Mouse (Mus musculus): ENCODE measurements around the gene Klkb1. TPM values are rescaled to one million over a fixed set of nuclear protein-coding genes. Genes with fewer than 3 reads are reported as not detected.

Klkb1 gene
- polyA plus RNA-seq, 1 experiment = not detected

- TF ChIP-seq USF1 (IDR thresholded peaks at IDR 0.05; ENCODE audit: low read depth) = no peak
- no peak for TF ChIP-seq FOSL1 (IDR thresholded peaks at IDR 0.05; ENCODE audit: insufficient read depth, low read length, poor library complexity, severe bottlenecking)
- no peak for TF ChIP-seq MYOD1 (IDR thresholded peaks at IDR 0.05; ENCODE audit: control insufficient read depth, insufficient read length, low read depth)
- TF ChIP-seq MAX (IDR thresholded peaks at IDR 0.05) = no peak
- no peak for TF ChIP-seq CTCF (IDR thresholded peaks at IDR 0.05; ENCODE audit: control insufficient read depth, insufficient read depth, insufficient read length)
- no peak for TF ChIP-seq MYOG (IDR thresholded peaks at IDR 0.05; ENCODE audit: control insufficient read depth, extremely low read depth, insufficient read length)
- no peak for TF ChIP-seq CEBPB (IDR thresholded peaks at IDR 0.05; ENCODE audit: low read depth)
Observed at GRCm38 (mm10) chr8:45246307-45246706, 48.4 kb downstream of the Klkb1 start.

GRCm38 (mm10) chr8:45239363-45239762, 55.3 kb downstream of the Klkb1 start:
- no peak overlapping the region for H3ac ChIP-seq (ENCODE audit: control insufficient read depth, insufficient read length, low read depth)
- H3K79me2 ChIP-seq (ENCODE audit: control insufficient read depth, insufficient read depth) = no peaks in the 10 kb centered on the region
- no peak overlapping the region for H3K4me3 ChIP-seq (ENCODE audit: insufficient read depth, poor library complexity, severe bottlenecking)
- no peaks in the 10 kb centered on the region for H3K27me3 ChIP-seq (ENCODE audit: control insufficient read depth, insufficient read depth, insufficient read length)
- TF ChIP-seq MAX (IDR thresholded peaks at IDR 0.05) (no peak), MYOD1 (IDR thresholded peaks at IDR 0.05; ENCODE audit: control insufficient read depth, insufficient read length, low read depth) (no peak), CEBPB (IDR thresholded peaks at IDR 0.05; ENCODE audit: low read depth) (no peak)
- H3K79me3 ChIP-seq (ENCODE audit: low read depth) = no peaks in the 10 kb centered on the region
- no peaks in the 10 kb centered on the region for H3K36me3 ChIP-seq (ENCODE audit: control insufficient read depth, insufficient read depth)

More at GRCm38 (mm10) chr8:45246307-45246706, 48.4 kb downstream of the Klkb1 start:
- H3K36me3 ChIP-seq (ENCODE audit: control insufficient read depth, insufficient read depth) = no peaks in the 10 kb centered on the region
- H3K4me3 ChIP-seq (ENCODE audit: insufficient read depth, poor library complexity, severe bottlenecking) = no peak overlapping the region
- H3ac ChIP-seq (ENCODE audit: control insufficient read depth, insufficient read length, low read depth) = no peak overlapping the region
- H3K79me3 ChIP-seq (ENCODE audit: low read depth) = no peaks in the 10 kb centered on the region
- H3K27me3 ChIP-seq (ENCODE audit: control insufficient read depth, insufficient read depth, insufficient read length) = peaks cover 3% of the 10 kb centered on the region
- no peaks in the 10 kb centered on the region for H3K79me2 ChIP-seq (ENCODE audit: control insufficient read depth, insufficient read depth)

DNA sequence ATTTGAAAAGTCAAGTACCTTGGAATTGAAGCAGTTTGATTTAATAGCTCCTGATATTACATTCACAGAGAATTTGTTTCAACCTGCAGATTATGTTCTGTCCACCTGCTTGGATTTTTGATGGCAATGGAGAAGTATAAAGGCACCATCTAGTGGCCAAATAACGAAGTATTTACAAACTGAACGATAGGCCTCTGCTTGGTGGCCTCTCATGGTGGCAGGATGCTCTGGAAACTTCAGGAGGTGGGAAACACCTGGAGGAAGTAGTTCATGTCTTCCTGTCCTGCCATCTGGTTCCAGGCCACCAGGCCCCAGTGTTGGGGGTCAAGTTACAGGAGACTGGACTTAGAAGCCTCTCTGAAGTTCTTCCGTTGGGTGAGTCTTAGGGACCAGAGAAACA, 56.4 kb downstream of the Klkb1 start:
- Histone ChIP-seq H3K36me3 (ENCODE audit: control insufficient read depth, insufficient read depth) (no peaks in the 10 kb centered on the region), H3K79me2 (ENCODE audit: control insufficient read depth, insufficient read depth) (no peaks in the 10 kb centered on the region), H3K79me3 (ENCODE audit: low read depth) (no peaks in the 10 kb centered on the region), H3K27me3 (ENCODE audit: control insufficient read depth, insufficient read depth, insufficient read length) (no peaks in the 10 kb centered on the region), H3ac (ENCODE audit: control insufficient read depth, insufficient read length, low read depth) (no peak overlapping the region), H3K4me3 (ENCODE audit: insufficient read depth, poor library complexity, severe bottlenecking) (no peak overlapping the region)
- TF ChIP-seq CTCF (IDR thresholded peaks at IDR 0.05; ENCODE audit: control insufficient read depth, insufficient read depth, insufficient read length) = peak; percentile 30
- no peak for TF ChIP-seq MYOD1 (IDR thresholded peaks at IDR 0.05; ENCODE audit: control insufficient read depth, insufficient read length, low read depth)

- no peaks in the 10 kb centered on the region for H3K27me3 ChIP-seq (ENCODE audit: control insufficient read depth, insufficient read depth, insufficient read length)
- H3K79me2 ChIP-seq (ENCODE audit: control insufficient read depth, insufficient read depth) = no peaks in the 10 kb centered on the region
- no peaks in the 10 kb centered on the region for H3K36me3 ChIP-seq (ENCODE audit: control insufficient read depth, insufficient read depth)
- H3K79me3 ChIP-seq (ENCODE audit: low read depth) = no peaks in the 10 kb centered on the region
- no peak for TF ChIP-seq MYOD1 (IDR thresholded peaks at IDR 0.05; ENCODE audit: control insufficient read depth, insufficient read length, low read depth)
- no peak for TF ChIP-seq MAX (IDR thresholded peaks at IDR 0.05)
- TF ChIP-seq CTCF (IDR thresholded peaks at IDR 0.05; ENCODE audit: control insufficient read depth, insufficient read depth, insufficient read length) = no peak
- no peak for TF ChIP-seq MYOG (IDR thresholded peaks at IDR 0.05; ENCODE audit: control insufficient read depth, extremely low read depth, insufficient read length)
- no peak for TF ChIP-seq USF1 (IDR thresholded peaks at IDR 0.05; ENCODE audit: low read depth)
- TF ChIP-seq FOSL1 (IDR thresholded peaks at IDR 0.05; ENCODE audit: insufficient read depth, low read length, poor library complexity, severe bottlenecking) = no peak
- no peak for TF ChIP-seq CEBPB (IDR thresholded peaks at IDR 0.05; ENCODE audit: low read depth)
- H3ac ChIP-seq (ENCODE audit: control insufficient read depth, insufficient read length, low read depth) = no peak overlapping the region
- H3K4me3 ChIP-seq (ENCODE audit: insufficient read depth, poor library complexity, severe bottlenecking) = no peak overlapping the region
Observed at GRCm38 (mm10) chr8:45236164-45236912, 58.3 kb downstream of the Klkb1 start.

DNA sequence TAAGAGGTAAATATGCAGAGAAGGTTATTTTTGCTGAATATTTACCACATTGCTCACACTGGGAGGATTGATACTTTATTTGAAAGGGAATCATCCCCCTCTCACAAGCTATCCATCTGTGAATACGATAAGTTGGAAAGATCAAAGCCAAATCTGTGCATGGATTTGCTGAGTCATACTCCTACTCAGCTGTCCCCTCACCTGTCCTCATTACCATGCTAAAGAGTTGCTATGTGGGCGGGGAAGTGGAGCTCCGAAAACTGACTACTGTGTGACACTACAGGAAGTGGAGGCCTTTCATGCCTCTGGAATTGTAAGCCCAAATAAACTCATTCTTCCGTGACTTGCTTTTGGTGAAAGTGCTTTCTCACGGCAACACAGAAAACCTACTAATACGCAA, 59.4 kb downstream of the Klkb1 start:
- no peaks in the 10 kb centered on the region for H3K79me3 ChIP-seq (ENCODE audit: low read depth)
- no peaks in the 10 kb centered on the region for H3K27me3 ChIP-seq (ENCODE audit: control insufficient read depth, insufficient read depth, insufficient read length)
- H3K4me3 ChIP-seq (ENCODE audit: insufficient read depth, poor library complexity, severe bottlenecking) = no peak overlapping the region
- H3K36me3 ChIP-seq (ENCODE audit: control insufficient read depth, insufficient read depth) = no peaks in the 10 kb centered on the region
- H3ac ChIP-seq (ENCODE audit: control insufficient read depth, insufficient read length, low read depth) = no peak overlapping the region
- no peaks in the 10 kb centered on the region for H3K79me2 ChIP-seq (ENCODE audit: control insufficient read depth, insufficient read depth)
- TF ChIP-seq CTCF (IDR thresholded peaks at IDR 0.05; ENCODE audit: control insufficient read depth, insufficient read depth, insufficient read length) = no peak

GRCm38 (mm10) chr8:45233256-45233655, 61.4 kb downstream of the Klkb1 start:
- TF ChIP-seq CEBPB (IDR thresholded peaks at IDR 0.05; ENCODE audit: low read depth) (no peak), USF1 (IDR thresholded peaks at IDR 0.05; ENCODE audit: low read depth) (no peak), MYOD1 (IDR thresholded peaks at IDR 0.05; ENCODE audit: control insufficient read depth, insufficient read length, low read depth) (no peak), FOSL1 (IDR thresholded peaks at IDR 0.05; ENCODE audit: insufficient read depth, low read length, poor library complexity, severe bottlenecking) (no peak), MAX (IDR thresholded peaks at IDR 0.05) (no peak), MYOG (IDR thresholded peaks at IDR 0.05; ENCODE audit: control insufficient read depth, extremely low read depth, insufficient read length) (no peak), CTCF (IDR thresholded peaks at IDR 0.05; ENCODE audit: control insufficient read depth, insufficient read depth, insufficient read length) (no peak)
- H3K27me3 ChIP-seq (ENCODE audit: control insufficient read depth, insufficient read depth, insufficient read length) = no peaks in the 10 kb centered on the region
- no peaks in the 10 kb centered on the region for H3K36me3 ChIP-seq (ENCODE audit: control insufficient read depth, insufficient read depth)
- H3K4me3 ChIP-seq (ENCODE audit: insufficient read depth, poor library complexity, severe bottlenecking) = no peak overlapping the region
- H3ac ChIP-seq (ENCODE audit: control insufficient read depth, insufficient read length, low read depth) = no peak overlapping the region
- H3K79me3 ChIP-seq (ENCODE audit: low read depth) = no peaks in the 10 kb centered on the region
- no peaks in the 10 kb centered on the region for H3K79me2 ChIP-seq (ENCODE audit: control insufficient read depth, insufficient read depth)

Other genes with a start within 250 kb of the Klkb1 start
- not detected for gene Mtnr1a, start 225.7 kb downstream of the Klkb1 start, polyA plus RNA-seq (2012; fragmentation: generic; extraction: Trizol)
- not detected for gene F11, start 32.8 kb downstream of the Klkb1 start, polyA plus RNA-seq (2012; fragmentation: generic; extraction: Trizol)
- not detected for gene Gm45753, start 13.6 kb upstream of the Klkb1 start, polyA plus RNA-seq (2012; fragmentation: generic; extraction: Trizol)
- 0.07 TPM for gene Cyp4v3, start 38.4 kb upstream of the Klkb1 start, polyA plus RNA-seq (2012; fragmentation: generic; extraction: Trizol)
- 3.5 TPM for gene Fam149a, start 87.4 kb upstream of the Klkb1 start, polyA plus RNA-seq (2012; fragmentation: generic; extraction: Trizol)
- 0.04 TPM for gene Tlr3, start 116.2 kb upstream of the Klkb1 start, polyA plus RNA-seq (2012; fragmentation: generic; extraction: Trizol)
- gene Sorbs2, start 212.9 kb upstream of the Klkb1 start, polyA plus RNA-seq (2012; fragmentation: generic; extraction: Trizol) = 0.09 TPM